Mouse (Mus musculus) small intestine, adult 2 months (tissue): ENCODE data around the gene Dchs2.

Experiments used
- CTCF ChIP-seq: fragments of 200-500 bp; IDR thresholded peaks from 2 replicates; pipeline ENCODE4 v1.5.1; 2012; ENCODE audit warnings: low read depth, mild to moderate bottlenecking, control low read depth, inconsistent platforms, low read length, moderate library complexity, mixed read lengths; ENCODE audit not compliant: insufficient replicate concordance, insufficient read length; ENCODE audit errors: extremely low read depth
- POLR2A ChIP-seq: fragments of 200-500 bp; IDR thresholded peaks from 2 replicates; pipeline ENCODE4 v1.6.1; 2012; ENCODE audit warnings: low read depth, mild to moderate bottlenecking, control low read depth, inconsistent platforms, low read length, moderate library complexity

DNA sequence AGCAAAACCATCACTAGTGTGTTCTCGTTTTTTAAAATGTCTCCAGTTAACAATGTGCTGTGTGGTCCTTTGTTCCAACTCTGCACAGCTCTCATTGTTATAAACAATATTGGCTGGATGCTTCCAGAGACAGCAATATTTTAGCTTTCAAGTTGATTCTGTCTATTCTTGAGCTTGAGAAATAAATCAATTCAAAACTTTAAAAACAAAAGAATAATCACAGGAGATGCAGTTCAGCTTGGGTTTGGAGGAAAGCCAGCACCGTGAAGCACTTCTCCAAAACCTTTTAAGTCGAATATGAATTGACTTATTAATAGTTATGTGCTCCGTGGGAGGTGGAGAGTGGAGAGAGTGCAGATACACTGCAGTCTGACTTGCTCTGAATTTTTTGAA, 20.3 kb downstream of the Dchs2 start:
- TF ChIP-seq CTCF = no peak
- TF ChIP-seq POLR2A = no peak
